Mouse (Mus musculus) Patski (cell line): Measurements from ENCODE around the gene Fen1. TPM values are rescaled to one million over a fixed set of nuclear protein-coding genes. Genes with fewer than 3 reads are reported as not detected.

Experiments used
- ATAC-seq: fragments of 100-300 bp; one replicate; pipeline ENCODE4 v1.8.0; 2021
- CTCF ChIA-PET: fragments of 350-600 bp; sonication (Branson Sonifier 250); formaldehyde crosslinking; loops from one replicate; lab custom pipeline; 2022; ENCODE audit warnings: inconsistent platforms; lab: Charles Lee
- POLR2A ChIA-PET: fragments of 350-600 bp; sonication (Branson Sonifier 250); formaldehyde crosslinking; loops from one replicate; lab custom pipeline; 2022; ENCODE audit warnings: antibody characterized with exemption, inconsistent platforms; lab: Charles Lee
- DNase-seq: peaks from one replicate; pipeline ENCODE4 v3.0.0-alpha.2; 2011; ENCODE audit warnings: low read depth, low spot score
- H3K27me3 ChIP-seq: fragments of 371-371 bp; one replicate; pipeline ENCODE4 v1.5.1; 2021
- CTCF ChIP-seq: fragments of 100-300 bp; IDR thresholded peaks from one replicate; pipeline ENCODE4 v1.5.1; 2021
- in situ Hi-C: fragments of 300-500 bp; cut with MboI; formaldehyde crosslinking; loops from 3 replicates; pipeline ENCODE4 v1.11.1; 2018; ENCODE audit warnings: low pct_unique_long_range_greater_than_20kb, mixed read lengths
- polyA plus RNA-seq: library from polyadenylated mRNA; unstranded; gene quantifications from one replicate; pipeline ENCODE4 v1.2.3, GENCODE M21; 2021

Fen1 gene
- polyA plus RNA-seq, 1 experiment from 2014 or later = 22.0 TPM

DNA sequence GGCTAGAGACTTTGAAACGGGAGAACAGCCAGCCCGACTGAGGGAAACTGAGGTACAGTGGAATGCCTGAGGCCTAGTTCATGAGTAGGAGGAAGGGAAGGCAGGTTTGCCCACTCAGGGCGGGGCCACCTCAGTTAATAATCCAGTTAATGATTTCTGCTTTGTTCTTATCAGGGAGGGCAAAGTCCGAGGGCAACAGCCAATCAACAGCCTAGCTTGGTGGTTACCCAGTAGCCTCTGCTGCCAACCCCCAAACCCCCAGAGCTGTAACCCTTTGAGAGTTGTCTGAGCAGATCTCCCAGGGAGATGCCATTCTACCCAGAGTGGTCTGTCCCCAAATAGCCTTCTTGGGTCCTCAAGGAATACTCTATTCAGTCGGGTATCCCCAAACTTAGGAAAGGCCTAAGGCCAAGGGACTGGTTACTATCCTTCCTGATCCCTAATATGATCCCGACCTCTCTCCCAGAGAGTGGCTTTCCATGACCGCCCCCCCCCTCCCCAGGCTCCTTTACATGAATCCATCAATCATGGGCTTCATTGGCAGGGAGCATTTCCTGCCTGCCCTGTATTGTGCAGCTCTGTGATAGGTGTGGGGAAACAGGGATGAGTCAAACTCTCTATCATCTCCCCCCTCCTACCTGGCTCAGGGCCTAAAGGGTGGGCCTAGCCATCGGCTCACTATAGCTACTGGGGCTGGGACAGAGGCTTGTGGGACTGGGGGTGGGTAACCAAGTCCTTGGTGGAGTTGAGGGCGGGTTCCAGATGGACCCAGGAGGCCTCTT lies 32.0 kb upstream of the Fen1 start:
- TF ChIP-seq CTCF = no peak
- no peak for ATAC-seq
- H3K27me3 ChIP-seq = peaks cover 45% of the 10 kb centered on the region
- no peak for DNase-seq
- in situ Hi-C loops = no loop called here
- ChIA-PET POLR2A (interaction anchor here (0.8 kb wide), 1 partner anchor 10 kb away, joined by 5 read pairs; no protein-coding TSS in a partner anchor), CTCF (interaction anchor here (1.3 to 2.6 kb wide), 3 partner anchors 9 to 24 kb away, joined by 3 to 9 read pairs (median 3); no protein-coding TSS in a partner anchor)

DNA sequence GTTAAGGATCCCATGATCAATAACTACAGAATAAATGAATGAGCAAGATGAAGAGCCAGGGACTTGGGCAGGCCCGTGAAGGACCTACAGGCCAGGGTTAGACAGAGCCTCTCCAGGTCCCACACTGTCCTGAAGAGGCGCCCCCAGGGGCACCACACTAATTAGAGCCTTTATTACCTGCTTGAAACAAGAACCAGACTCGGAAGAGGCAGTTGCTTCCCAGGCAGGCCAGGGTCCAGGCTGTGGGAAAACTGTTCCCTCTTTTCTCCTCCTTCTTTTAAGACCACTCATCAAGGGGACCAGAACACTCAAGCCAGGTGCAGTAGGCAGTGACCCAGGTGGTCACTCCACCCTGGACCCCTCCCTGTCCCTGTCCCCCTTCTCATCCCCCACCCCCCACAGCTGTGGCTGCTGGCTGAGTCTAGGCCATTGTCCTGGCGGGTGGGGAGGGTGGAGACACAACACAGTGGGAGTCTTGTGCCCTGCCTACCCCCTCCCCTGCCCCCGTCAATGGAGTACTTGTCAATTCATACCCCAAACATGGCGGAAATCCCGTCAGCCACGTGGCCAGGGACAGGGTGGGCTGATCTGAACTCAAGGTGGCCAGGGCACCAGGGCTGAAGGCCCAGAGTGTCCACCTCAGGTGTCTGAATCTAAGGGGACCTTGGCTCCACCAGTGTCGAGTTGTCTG lies 28.5 kb upstream of the Fen1 start:
- DNase-seq (no peak), ATAC-seq (no peak)
- no peak for TF ChIP-seq CTCF
- CTCF ChIA-PET = interaction anchor here (1.6 kb wide), 1 partner anchor 11 kb away, joined by 5 read pairs; no protein-coding TSS in a partner anchor
- H3K27me3 ChIP-seq = peaks cover 54% of the 10 kb centered on the region
- in situ Hi-C loops = no loop called here
- POLR2A ChIA-PET = no interaction called here

DNA sequence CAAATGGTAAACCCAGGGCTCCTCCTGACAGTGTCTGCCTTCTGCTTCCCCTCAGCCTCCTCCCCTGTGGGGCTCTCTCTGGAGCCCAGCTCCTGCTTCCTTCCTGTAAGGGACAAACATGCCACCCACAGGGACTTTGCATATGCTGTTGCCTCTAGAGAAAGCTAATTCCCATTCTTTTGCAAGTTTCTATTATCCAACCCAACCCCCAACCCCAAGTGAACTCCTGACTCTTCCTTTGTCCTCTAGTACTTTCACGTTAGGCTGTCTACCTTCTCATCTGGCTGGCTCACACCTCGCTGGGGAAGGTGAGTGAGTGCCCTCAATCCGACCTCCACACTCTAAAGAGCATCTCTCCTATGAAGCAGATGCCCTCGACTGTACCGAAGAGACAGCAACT lies 27.9 kb upstream of the Fen1 start:
- TF ChIP-seq CTCF = no peak
- DNase-seq = no peak
- ChIA-PET CTCF (no interaction called here), POLR2A (no interaction called here)
- in situ Hi-C loops = no loop called here
- no peak for ATAC-seq
- H3K27me3 ChIP-seq = peaks cover 60% of the 10 kb centered on the region

DNA sequence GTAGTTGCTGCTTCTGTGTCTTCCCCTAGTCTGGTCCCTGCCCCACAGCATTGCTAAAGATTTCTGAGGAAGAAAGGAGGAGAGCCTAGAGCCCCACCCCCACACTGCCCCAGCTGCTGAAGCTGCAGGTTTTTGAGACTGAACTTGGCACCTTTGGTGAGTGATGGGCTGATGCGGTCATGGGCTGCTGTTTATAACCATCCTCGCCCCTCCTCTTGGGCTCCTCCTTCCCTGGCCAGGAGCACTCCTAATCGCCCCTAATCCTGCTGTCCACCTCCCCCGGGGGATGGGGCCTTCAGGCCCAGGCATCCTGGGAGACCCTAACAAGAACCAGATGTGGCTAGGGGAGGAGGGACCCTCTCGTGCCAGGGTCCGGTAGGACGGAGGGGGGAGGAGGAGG lies 27.0 kb upstream of the Fen1 start:
- DNase-seq (no peak), ATAC-seq (no peak)
- H3K27me3 ChIP-seq = peaks cover 63% of the 10 kb centered on the region
- POLR2A ChIA-PET = no interaction called here
- in situ Hi-C loops = no loop called here
- TF ChIP-seq CTCF = no peak
- CTCF ChIA-PET = no interaction called here

DNA sequence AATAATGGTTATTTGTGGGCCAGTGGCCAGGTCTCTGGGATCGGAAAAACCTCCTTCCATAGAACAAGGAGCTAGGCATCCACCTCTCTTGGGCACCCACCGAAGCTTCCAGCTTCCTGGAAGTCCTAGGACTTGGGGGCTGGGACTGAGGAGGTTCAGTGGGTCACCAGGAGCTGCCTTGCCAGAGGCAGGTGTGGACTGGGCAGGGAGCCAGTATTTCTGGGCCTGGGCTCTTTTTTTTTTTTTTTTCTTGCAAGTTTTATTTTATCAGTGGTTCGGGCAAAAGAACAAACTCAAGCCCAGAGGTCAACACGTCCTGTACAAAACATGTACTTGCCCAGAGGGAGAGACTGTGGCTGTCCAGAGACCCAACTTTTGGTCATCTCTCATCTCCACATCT lies 21.8 kb upstream of the Fen1 start:
- TF ChIP-seq CTCF = no peak
- in situ Hi-C loops = no loop called here
- ATAC-seq (no peak), DNase-seq (no peak)
- peaks cover 40% of the 10 kb centered on the region for H3K27me3 ChIP-seq
- POLR2A ChIA-PET = no interaction called here
- CTCF ChIA-PET = interaction anchor here (1.5 to 2.6 kb wide), 2 partner anchors 13 to 15 kb away, joined by 3 to 8 read pairs; partner anchors contain the start of gene Myrf

DNA sequence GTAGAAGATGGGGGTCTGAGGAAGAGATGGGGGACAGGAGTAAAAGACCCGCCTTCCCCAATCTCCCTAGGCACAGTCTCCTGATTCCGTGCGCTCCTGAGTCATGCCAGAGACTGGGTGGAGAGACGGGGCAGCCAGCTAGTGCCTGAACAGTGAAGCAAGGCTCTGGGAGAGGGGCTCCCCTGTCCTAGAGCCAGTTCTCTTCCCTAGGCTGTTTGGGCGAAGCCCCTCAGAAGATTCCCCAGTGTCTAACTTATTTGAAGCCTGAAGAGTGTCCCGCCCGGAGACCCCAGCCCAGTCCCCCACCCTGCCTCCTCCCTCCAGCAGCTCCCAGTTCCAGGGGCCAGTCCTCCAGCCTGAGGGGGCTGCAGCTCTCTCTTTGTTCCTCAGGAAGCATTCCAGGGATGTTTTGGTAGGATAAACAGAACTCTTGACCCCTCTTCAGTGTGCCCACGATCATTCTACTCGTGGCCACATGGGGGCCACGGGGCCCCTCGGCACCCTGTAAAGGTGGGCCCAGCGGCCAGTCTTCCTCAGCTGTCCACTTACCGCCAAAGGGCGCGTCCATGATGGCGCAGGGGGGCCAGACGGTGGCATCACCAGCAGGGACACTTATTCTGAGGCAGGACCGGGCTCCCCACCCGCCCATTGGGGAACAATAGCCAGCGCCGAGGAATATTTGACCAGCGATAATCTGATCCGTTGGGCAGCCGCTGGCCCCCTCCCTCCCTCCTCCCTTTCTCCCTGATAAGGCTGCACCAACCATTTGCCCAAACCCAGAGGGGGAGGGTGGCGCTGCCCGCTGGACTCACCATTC lies 20.9 kb upstream of the Fen1 start:
- no peak for ATAC-seq
- ChIA-PET CTCF (interaction anchor here (2.6 kb wide), 1 partner anchor 14 kb away, joined by 8 read pairs; no protein-coding TSS in a partner anchor), POLR2A (no interaction called here)
- DNase-seq = no peak
- in situ Hi-C loops = no loop called here
- H3K27me3 ChIP-seq = peaks cover 38% of the 10 kb centered on the region
- TF ChIP-seq CTCF = no peak

DNA sequence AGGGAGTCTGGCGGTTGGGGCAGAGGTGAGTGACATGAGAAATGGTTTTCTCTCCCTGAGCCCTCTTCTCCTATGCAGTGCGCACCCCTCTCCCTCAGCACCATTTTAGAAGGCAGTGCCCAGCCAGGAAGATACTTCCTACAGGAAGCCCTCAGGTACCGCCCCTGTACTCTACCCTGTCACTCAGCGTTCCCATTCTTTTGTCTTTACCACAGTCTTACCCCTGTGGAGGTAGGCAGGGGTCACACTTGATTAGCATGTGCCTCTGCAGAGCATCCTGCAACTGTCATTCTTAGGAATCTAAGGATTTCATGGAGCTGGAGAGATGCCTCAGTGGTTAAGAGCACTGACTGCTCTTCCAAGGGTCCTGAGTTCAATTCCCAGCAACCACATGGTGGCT lies 19.6 kb upstream of the Fen1 start:
- peaks cover 25% of the 10 kb centered on the region for H3K27me3 ChIP-seq
- ChIA-PET CTCF (no interaction called here), POLR2A (no interaction called here)
- no peak for DNase-seq
- in situ Hi-C loops = no loop called here
- ATAC-seq = no peak
- no peak for TF ChIP-seq CTCF

DNA sequence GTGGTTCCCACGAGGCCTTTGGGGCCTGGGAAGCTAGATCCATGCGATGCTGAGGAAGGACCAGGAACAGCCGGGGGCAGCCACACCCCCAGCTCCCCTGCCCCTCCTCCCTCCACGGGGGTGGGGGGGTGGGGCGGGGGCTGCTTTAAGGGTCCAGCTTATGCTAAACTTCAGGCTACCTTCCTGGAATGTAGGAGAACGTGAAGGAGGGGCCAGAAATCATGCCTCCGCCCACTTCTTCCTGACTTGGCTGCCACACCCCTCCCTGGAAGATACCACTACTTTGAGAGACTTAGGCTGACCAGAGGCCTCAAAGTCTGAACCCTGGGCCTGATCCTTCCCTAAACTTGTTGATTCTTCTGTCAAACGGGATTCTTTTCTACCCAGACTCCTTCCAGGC lies 18.7 kb upstream of the Fen1 start:
- in situ Hi-C loops = no loop called here
- POLR2A ChIA-PET = no interaction called here
- ATAC-seq = peak; percentile 10
- CTCF ChIA-PET = interaction anchor here (0.7 to 1.0 kb wide), 2 partner anchors 9 to 15 kb away, joined by 3 read pairs; no protein-coding TSS in a partner anchor
- H3K27me3 ChIP-seq = peaks cover 18% of the 10 kb centered on the region
- DNase-seq = no peak
- no peak for TF ChIP-seq CTCF

DNA sequence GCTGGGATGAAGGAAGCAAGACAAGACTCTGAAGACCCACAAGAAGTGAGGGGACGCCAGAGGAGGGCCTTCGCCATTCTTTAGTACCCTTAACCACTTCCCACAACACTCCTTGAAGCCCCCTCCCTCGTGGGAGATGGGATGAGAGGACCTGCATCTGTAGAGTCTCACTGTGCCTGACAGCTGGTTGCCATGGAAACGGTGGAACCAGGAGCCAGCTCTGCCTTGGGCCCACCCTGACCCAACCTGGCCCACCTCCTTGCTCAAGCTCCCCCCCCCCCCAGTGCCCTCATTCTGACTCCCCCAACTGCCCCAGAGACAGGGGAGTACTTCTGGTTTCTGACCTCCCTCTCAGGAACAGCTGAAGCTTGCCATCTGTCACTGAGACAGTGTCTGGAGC lies 17.6 kb upstream of the Fen1 start:
- no peak for TF ChIP-seq CTCF
- DNase-seq (no peak), ATAC-seq (no peak)
- CTCF ChIA-PET = interaction anchor here (0.8 to 2.8 kb wide), 3 partner anchors 9 to 19 kb away, joined by 3 to 17 read pairs (median 4); no protein-coding TSS in a partner anchor
- in situ Hi-C loops = no loop called here
- POLR2A ChIA-PET = no interaction called here
- peaks cover 15% of the 10 kb centered on the region for H3K27me3 ChIP-seq

DNA sequence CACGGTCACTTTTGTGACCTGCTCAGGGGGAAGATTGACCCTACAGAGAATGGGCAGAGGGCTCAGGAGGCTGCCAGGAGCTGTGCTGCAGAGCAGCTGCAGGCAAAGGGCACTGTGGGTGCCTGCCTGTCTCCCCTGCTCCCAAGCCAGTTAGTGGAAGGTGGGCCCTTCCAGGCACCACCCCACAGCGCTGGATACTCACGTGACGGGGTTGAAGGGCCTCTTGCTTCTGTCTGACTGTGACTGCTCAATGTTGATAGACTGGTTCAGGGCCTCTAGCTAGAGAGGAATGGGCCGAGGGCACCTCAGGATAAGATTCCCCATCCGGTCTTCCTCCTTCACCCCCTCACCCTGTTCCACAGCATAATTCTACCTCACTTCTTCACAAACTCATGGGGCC lies 15.6 kb upstream of the Fen1 start:
- H3K27me3 ChIP-seq = peaks cover 11% of the 10 kb centered on the region
- no peak for ATAC-seq
- CTCF ChIA-PET = interaction anchor here (0.8 to 2.8 kb wide), 7 partner anchors 8 to 220 kb away, joined by 3 to 17 read pairs (median 3); no protein-coding TSS in a partner anchor
- POLR2A ChIA-PET = no interaction called here
- no peak for TF ChIP-seq CTCF
- in situ Hi-C loops = no loop called here
- DNase-seq = no peak
